19 mouse cellular contexts compared by ENCODE assay signal in genomic region chr3:36427386-36427785, GRCm38 (mm10). TPM values are rescaled to one million over a fixed set of nuclear protein-coding genes. Genes with fewer than 3 reads are reported as not detected.
DNase-seq lines count a peak whose midpoint lies in the region; ATAC-seq lines count a peak whose summit lies in the region.
"Had no signal": no experiment of that assay in that cellular context is flagged by ENCODE, and none has a peak within 500 bp of the region (broad histone marks: within the 10 kb centered on the region; RNA-seq: fewer than 3 reads in every experiment).

No protein-coding gene starts in this region.

- intact Hi-C loops in left cerebral cortex, postnatal 36 days (cut with DNase I): no loop called here

- DNase-seq in A20 (ENCODE audit: low read depth, low spot score): peak; percentile 66
- peak; percentile 4 to 7 for DNase-seq in B cell, adult 2 months
- no peak for DNase-seq in kidney, postnatal 4 days
- DNase-seq in left cerebral cortex, postnatal 36 days (ENCODE audit: low spot score in 2 of 2): no peak
- DNase-seq: adrenal gland, adult 8-10 months; adrenal gland, postnatal 14 days; adrenal gland, postnatal 36 days; cerebellum, adult 11-12 months; cerebellum, adult 2 months; cerebellum, adult 9-10 months; cerebellum, postnatal 10 days; cerebellum, postnatal 25 days; embryo, embryonic 11 days; forebrain, postnatal 0 days had no signal

- ATAC-seq in common myeloid progenitor, adult 5-6 weeks (replicated peaks; ENCODE audit: low read depth, poor library complexity, severe bottlenecking): 0 out of 2 replicates have a peak, but pooled peaks have one; percentile 22
- ATAC-seq: activated CD4-positive, CD25-positive, alpha-beta regulatory T cell, adult 4 months; forebrain, embryonic 13.5 days; forebrain, embryonic 15.5 days; forebrain, postnatal 0 days; Patski had no signal

RNA-seq across cellular contexts. Expression of gene Anxa5, which starts 48.3 kb away (rescaled TPM):
- total RNA-seq in common myeloid progenitor, adult 5-6 weeks (2017): 54.6 and 60.2 TPM in 2 replicates
- 10 to 100 TPM; 64.2 to 67.8 TPM for total RNA-seq in left cerebral cortex, postnatal 36 days (2021)

RNA-seq across cellular contexts. Expression of gene 1810062G17Rik, which starts 48.4 kb away (rescaled TPM):
- not detected in 2 replicates for total RNA-seq in common myeloid progenitor, adult 5-6 weeks (2017)
- total RNA-seq in left cerebral cortex, postnatal 36 days (2021): not detected
- total RNA-seq: forebrain, postnatal 0 days had no signal

Comparison
In these comparisons a context has a peak if more than half of its experiments do, and no peak if none do; other contexts are left out.
1. DNase-seq: peak in A20 (single experiment) and B cell, adult 2 months (2 of 2); none in kidney, postnatal 4 days (0 of 2) and left cerebral cortex, postnatal 36 days (0 of 2).